Mouse (Mus musculus): ENCODE results near the gene Rb1. TPM values are rescaled to one million over a fixed set of nuclear protein-coding genes. Genes with fewer than 3 reads are reported as not detected.
A peak's percentile ranks its signal among the peaks of the same experiment; 100 is the strongest.

Rb1 gene
- total and polyA plus RNA-seq, 2 experiments from 2014 or later, result 7.7 to 9.1 TPM

- H3K4me2 ChIP-seq (ENCODE audit: low read depth, low read length), result no peak overlapping the region
- H3K9me3 ChIP-seq (replicated peaks; ENCODE audit: control insufficient read depth, low read length), result no peaks in the 10 kb centered on the region
- no peaks in the 10 kb centered on the region for H3K27me3 ChIP-seq (ENCODE audit: control insufficient read depth, insufficient read depth, low read length)
- H3K36me3 ChIP-seq (replicated peaks; ENCODE audit: control insufficient read depth, insufficient read depth, low read length), result peaks cover 68% of the 10 kb centered on the region
- no peak overlapping the region for H3K9ac ChIP-seq (replicated peaks; ENCODE audit: low read depth, low read length)
- 67% methylated on average over 23 of the region's 23 CpGs for WGBS
- H3K27ac ChIP-seq (ENCODE audit: low read depth), result 0 out of 2 replicates have a peak overlapping the region, but pooled peaks have one; percentile 44
- no peak for TF ChIP-seq CTCF (IDR thresholded peaks at IDR 0.05; ENCODE audit: low read depth)
- TF ChIP-seq EP300 (IDR thresholded peaks at IDR 0.05; ENCODE audit: low read depth), result no peak
- peaks cover 12% of the 10 kb centered on the region for H3K4me1 ChIP-seq (ENCODE audit: control insufficient read depth, insufficient read depth)
- no peak for ATAC-seq (ENCODE audit: insufficient read depth, low read depth)
- no peak overlapping the region for H3K4me3 ChIP-seq (ENCODE audit: low read depth, low read length)
- DNase-seq (ENCODE audit: low spot score), result no peak
Observed at GRCm38 (mm10) chr14:73370695-73371372, 45.2 kb upstream of the Rb1 start.

DNA sequence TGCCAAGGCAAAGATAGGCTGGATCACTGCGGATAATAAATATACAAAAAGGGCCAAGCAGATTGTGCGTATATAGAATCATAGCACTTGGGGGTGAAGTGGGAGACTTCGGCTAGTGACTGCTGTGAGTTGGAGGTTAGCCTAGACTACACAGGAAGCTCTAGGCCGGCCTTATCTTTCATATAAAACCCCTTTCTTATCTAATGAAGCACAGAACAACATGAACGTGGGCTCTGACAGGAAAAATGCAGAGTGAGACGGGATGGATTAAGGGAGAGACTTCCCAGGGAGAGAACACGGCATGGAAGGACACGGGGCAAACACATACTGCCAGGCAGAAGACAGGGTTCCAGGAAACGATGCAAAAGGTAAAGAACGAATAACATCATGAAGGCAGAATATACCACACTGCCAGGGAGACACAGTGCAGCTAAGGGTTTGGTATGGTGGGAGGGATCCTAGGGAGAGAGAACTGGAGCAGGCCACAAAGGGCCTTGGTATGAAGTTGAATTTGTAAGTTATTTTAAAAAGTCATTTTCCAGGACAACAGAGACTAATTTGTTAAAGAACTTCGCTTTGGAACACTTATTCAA lies 44.6 kb upstream of the Rb1 start:
- no peak for TF ChIP-seq CTCF (IDR thresholded peaks at IDR 0.05; ENCODE audit: low read depth)
- TF ChIP-seq EP300 (IDR thresholded peaks at IDR 0.05; ENCODE audit: low read depth), result no peak
- no peaks in the 10 kb centered on the region for H3K27me3 ChIP-seq (ENCODE audit: control insufficient read depth, insufficient read depth, low read length)
- no peak overlapping the region for H3K4me2 ChIP-seq (ENCODE audit: low read depth, low read length)
- ATAC-seq (ENCODE audit: insufficient read depth, low read depth), result no peak
- no peaks in the 10 kb centered on the region for H3K9me3 ChIP-seq (replicated peaks; ENCODE audit: control insufficient read depth, low read length)
- no peak overlapping the region for H3K9ac ChIP-seq (replicated peaks; ENCODE audit: low read depth, low read length)
- DNase-seq (ENCODE audit: low spot score), result no peak
- peaks cover 71% of the 10 kb centered on the region for H3K36me3 ChIP-seq (replicated peaks; ENCODE audit: control insufficient read depth, insufficient read depth, low read length)
- no peak overlapping the region for H3K4me3 ChIP-seq (ENCODE audit: low read depth, low read length)
- WGBS, result 49% methylated on average over 11 of the region's 11 CpGs
- peaks cover 12% of the 10 kb centered on the region for H3K4me1 ChIP-seq (ENCODE audit: control insufficient read depth, insufficient read depth)
- H3K27ac ChIP-seq (ENCODE audit: low read depth), result 0 out of 2 replicates have a peak overlapping the region, but pooled peaks have one; percentile 44

GRCm38 (mm10) chr14:73369634-73370033 lies 44.0 kb upstream of the Rb1 start:
- no peak overlapping the region for H3K4me2 ChIP-seq (ENCODE audit: low read depth, low read length)
- peaks cover 12% of the 10 kb centered on the region for H3K4me1 ChIP-seq (ENCODE audit: control insufficient read depth, insufficient read depth)
- TF ChIP-seq CTCF (IDR thresholded peaks at IDR 0.05; ENCODE audit: low read depth) (no peak), EP300 (IDR thresholded peaks at IDR 0.05; ENCODE audit: low read depth) (no peak)
- no peak overlapping the region for H3K9ac ChIP-seq (replicated peaks; ENCODE audit: low read depth, low read length)
- ATAC-seq (ENCODE audit: insufficient read depth, low read depth) (no peak), DNase-seq (ENCODE audit: low spot score) (no peak)
- WGBS, result 80% methylated on average over 4 of the region's 4 CpGs
- H3K27ac ChIP-seq (ENCODE audit: low read depth), result 0 out of 2 replicates have a peak overlapping the region, but pooled peaks have one; percentile 44
- H3K27me3 ChIP-seq (ENCODE audit: control insufficient read depth, insufficient read depth, low read length), result no peaks in the 10 kb centered on the region
- no peaks in the 10 kb centered on the region for H3K9me3 ChIP-seq (replicated peaks; ENCODE audit: control insufficient read depth, low read length)
- H3K4me3 ChIP-seq (ENCODE audit: low read depth, low read length), result no peak overlapping the region
- peaks cover 71% of the 10 kb centered on the region for H3K36me3 ChIP-seq (replicated peaks; ENCODE audit: control insufficient read depth, insufficient read depth, low read length)

GRCm38 (mm10) chr14:73368966-73369365 lies 43.3 kb upstream of the Rb1 start:
- H3K4me1 ChIP-seq (ENCODE audit: control insufficient read depth, insufficient read depth), result peaks cover 12% of the 10 kb centered on the region
- ATAC-seq (ENCODE audit: insufficient read depth, low read depth) (no peak), DNase-seq (ENCODE audit: low spot score) (no peak)
- H3K27ac ChIP-seq (ENCODE audit: low read depth), result no peak overlapping the region
- H3K9me3 ChIP-seq (replicated peaks; ENCODE audit: control insufficient read depth, low read length), result no peaks in the 10 kb centered on the region
- H3K27me3 ChIP-seq (ENCODE audit: control insufficient read depth, insufficient read depth, low read length), result no peaks in the 10 kb centered on the region
- no peak for TF ChIP-seq EP300 (IDR thresholded peaks at IDR 0.05; ENCODE audit: low read depth)
- TF ChIP-seq CTCF (IDR thresholded peaks at IDR 0.05; ENCODE audit: low read depth), result no peak
- no peak overlapping the region for H3K9ac ChIP-seq (replicated peaks; ENCODE audit: low read depth, low read length)
- no peak overlapping the region for H3K4me3 ChIP-seq (ENCODE audit: low read depth, low read length)
- peaks cover 77% of the 10 kb centered on the region for H3K36me3 ChIP-seq (replicated peaks; ENCODE audit: control insufficient read depth, insufficient read depth, low read length)
- 91% methylated on average over 13 of the region's 13 CpGs for WGBS
- H3K4me2 ChIP-seq (ENCODE audit: low read depth, low read length), result no peak overlapping the region

GRCm38 (mm10) chr14:73368221-73368620 lies 42.6 kb upstream of the Rb1 start:
- H3K4me2 ChIP-seq (ENCODE audit: low read depth, low read length), result no peak overlapping the region
- WGBS, result 87% methylated on average over 13 of the region's 13 CpGs
- H3K36me3 ChIP-seq (replicated peaks; ENCODE audit: control insufficient read depth, insufficient read depth, low read length), result peaks cover 84% of the 10 kb centered on the region
- H3K4me3 ChIP-seq (ENCODE audit: low read depth, low read length), result no peak overlapping the region
- TF ChIP-seq EP300 (IDR thresholded peaks at IDR 0.05; ENCODE audit: low read depth) (no peak), CTCF (IDR thresholded peaks at IDR 0.05; ENCODE audit: low read depth) (no peak)
- no peak for ATAC-seq (ENCODE audit: insufficient read depth, low read depth)
- H3K9ac ChIP-seq (replicated peaks; ENCODE audit: low read depth, low read length), result no peak overlapping the region
- H3K27me3 ChIP-seq (ENCODE audit: control insufficient read depth, insufficient read depth, low read length), result no peaks in the 10 kb centered on the region
- H3K9me3 ChIP-seq (replicated peaks; ENCODE audit: control insufficient read depth, low read length), result no peaks in the 10 kb centered on the region
- DNase-seq (ENCODE audit: low spot score), result no peak
- no peak overlapping the region for H3K27ac ChIP-seq (ENCODE audit: low read depth)
- peaks cover 12% of the 10 kb centered on the region for H3K4me1 ChIP-seq (ENCODE audit: control insufficient read depth, insufficient read depth)

Measured in heart, postnatal 0 days (tissue).